Mouse (Mus musculus): ENCODE measurements at regions not wholly inside any gene's neighbourhood (a gene's known extent, or its start where the extent isn't known, plus 50 kb on each side); places are given as distances from the start of the nearest gene placed in this dataset.

GRCm38 (mm10) chr9:113601451-113601850, 106.6 kb downstream of the Pdcd6ip start:
- peak; percentile 28 for DNase-seq (ENCODE audit: low spot score)

- no peak for DNase-seq (ENCODE audit: low spot score)
These were observed 120.8 kb downstream of the Pdcd6ip start for GRCm38 (mm10) chr9:113587260-113587659.

- DNase-seq (ENCODE audit: low spot score) = no peak
These were observed 121.6 kb downstream of the Pdcd6ip start for GRCm38 (mm10) chr9:113586477-113586876.

- no peak for DNase-seq (ENCODE audit: low spot score)
These were observed 129.8 kb downstream of the Pdcd6ip start for GRCm38 (mm10) chr9:113578221-113578620.

- DNase-seq (ENCODE audit: low spot score) = no peak
These were observed 139.2 kb downstream of the Pdcd6ip start for GRCm38 (mm10) chr9:113568849-113569248.

GRCm38 (mm10) chr9:113567705-113568104, 140.4 kb downstream of the Pdcd6ip start:
- no peak for DNase-seq (ENCODE audit: low spot score)

- no peak for DNase-seq (ENCODE audit: low spot score)
These were observed 141.4 kb downstream of the Pdcd6ip start for GRCm38 (mm10) chr9:113566620-113567019.

GRCm38 (mm10) chr9:113553911-113554310, 154.1 kb downstream of the Pdcd6ip start:
- no peak for DNase-seq (ENCODE audit: low spot score)

- DNase-seq (ENCODE audit: low spot score) = no peak
These were observed 160.6 kb downstream of the Pdcd6ip start for GRCm38 (mm10) chr9:113547458-113547857.

- DNase-seq (ENCODE audit: low spot score) = peak; percentile 72
These were observed 179.5 kb downstream of the Pdcd6ip start for GRCm38 (mm10) chr9:113528586-113528985.

- no peak for DNase-seq (ENCODE audit: low spot score)
These were observed 183.8 kb downstream of the Pdcd6ip start for GRCm38 (mm10) chr9:113524307-113524706.

GRCm38 (mm10) chr9:113523173-113523572, 184.9 kb downstream of the Pdcd6ip start:
- DNase-seq (ENCODE audit: low spot score) = no peak

- DNase-seq (ENCODE audit: low spot score) = peak; percentile 30
These were observed 188.3 kb downstream of the Pdcd6ip start for GRCm38 (mm10) chr9:113519727-113520126.

- no peak for DNase-seq (ENCODE audit: low spot score)
These were observed 189.6 kb downstream of the Pdcd6ip start for GRCm38 (mm10) chr9:113518482-113518881.

GRCm38 (mm10) chr9:113517756-113518155, 190.3 kb downstream of the Pdcd6ip start:
- DNase-seq (ENCODE audit: low spot score) = no peak

GRCm38 (mm10) chr9:113515703-113516020, 192.4 kb downstream of the Pdcd6ip start:
- no peak for DNase-seq (ENCODE audit: low spot score)

GRCm38 (mm10) chr9:113514846-113515702, 193.0 kb downstream of the Pdcd6ip start:
- no peak for DNase-seq (ENCODE audit: low spot score)

- DNase-seq (ENCODE audit: low spot score) = no peak
These were observed 196.8 kb downstream of the Pdcd6ip start for GRCm38 (mm10) chr9:113511302-113511701.

GRCm38 (mm10) chr9:113509368-113509767, 198.7 kb downstream of the Pdcd6ip start:
- no peak for DNase-seq (ENCODE audit: low spot score)

GRCm38 (mm10) chr9:113508821-113509220, 199.2 kb downstream of the Pdcd6ip start:
- DNase-seq (ENCODE audit: low spot score) = no peak

GRCm38 (mm10) chr9:113507561-113508460, 200.2 kb downstream of the Pdcd6ip start:
- DNase-seq (ENCODE audit: low spot score) = no peak

GRCm38 (mm10) chr9:113499246-113499645, 208.8 kb downstream of the Pdcd6ip start:
- no peak for DNase-seq (ENCODE audit: low spot score)

GRCm38 (mm10) chr9:113496176-113496732, 211.8 kb downstream of the Pdcd6ip start:
- no peak for DNase-seq (ENCODE audit: low spot score)
